Mouse (Mus musculus) CH12.LX (cell line): ENCODE measurements at regions not wholly inside any gene's neighbourhood (a gene's known extent, or its start where the extent isn't known, plus 50 kb on each side); places are given as distances from the start of the nearest gene placed in this dataset.

Experiments
- CHD1 ChIP-seq: IDR thresholded peaks from 2 replicates; pipeline ENCODE4 v1.6.1; 2012; ENCODE audit warnings: low read depth, low read length, improper control_type of control experiment, inconsistent platforms
- CTCF ChIP-seq, 2 experiments: IDR thresholded peaks in 1 of 2; conservative IDR thresholded peaks in 1 of 2; 2 replicates each; pipeline ENCODE4 v1.5.1; 2011 to 2012; ENCODE audit warnings: low read depth in 2 of 2, low read length in 2 of 2, improper control_type of control experiment in 1 of 2, inconsistent platforms in 1 of 2, mild to moderate bottlenecking in 1 of 2, moderate library complexity in 1 of 2
- EP300 ChIP-seq: IDR thresholded peaks from 2 replicates; pipeline ENCODE4 v1.6.1; 2011; ENCODE audit warnings: low read length, improper control_type of control experiment
- HCFC1 ChIP-seq: IDR thresholded peaks from 2 replicates; pipeline ENCODE4 v1.6.1; 2012; ENCODE audit warnings: low read depth, mild to moderate bottlenecking, inconsistent platforms, low read length, improper control_type of control experiment
- JUND ChIP-seq: conservative IDR thresholded peaks from 2 replicates; pipeline ENCODE4 v1.6.1; 2011; ENCODE audit warnings: low read depth, low read length, improper control_type of control experiment
- KAT2A ChIP-seq: IDR thresholded peaks from 2 replicates; pipeline ENCODE4 v1.6.1; 2012; ENCODE audit warnings: low read length, improper control_type of control experiment, inconsistent platforms; ENCODE audit not compliant: insufficient replicate concordance
- MAFK ChIP-seq: IDR thresholded peaks from 2 replicates; pipeline ENCODE4 v1.6.1; 2011; ENCODE audit warnings: low read length, improper control_type of control experiment; ENCODE audit not compliant: insufficient replicate concordance
- MAX ChIP-seq: IDR thresholded peaks from 2 replicates; pipeline ENCODE4 v1.6.1; 2011; ENCODE audit warnings: low read length, improper control_type of control experiment
- MAZ ChIP-seq: IDR thresholded peaks from 2 replicates; pipeline ENCODE4 v1.6.1; 2012; ENCODE audit warnings: low read depth, mild to moderate bottlenecking, inconsistent platforms, low read length, improper control_type of control experiment, moderate library complexity
- MYC ChIP-seq: IDR thresholded peaks from 2 replicates; pipeline ENCODE4 v1.6.1; 2011; ENCODE audit warnings: low read depth, mild to moderate bottlenecking, improper control_type of control experiment, low read length
- NRF1 ChIP-seq: IDR thresholded peaks from 2 replicates; pipeline ENCODE4 v1.6.1; 2014; ENCODE audit warnings: low read depth, mild to moderate bottlenecking, inconsistent platforms, low read length, improper control_type of control experiment, moderate library complexity
- POLR2A ChIP-seq: IDR thresholded peaks from 2 replicates; pipeline ENCODE4 v1.6.1; 2011; ENCODE audit warnings: low read depth, mild to moderate bottlenecking, improper control_type of control experiment, low read length
- SIN3A ChIP-seq: IDR thresholded peaks from 2 replicates; pipeline ENCODE4 v1.6.1; 2012; ENCODE audit warnings: low read length, improper control_type of control experiment, inconsistent platforms
- TCF12 ChIP-seq: IDR thresholded peaks from 2 replicates; pipeline ENCODE4 v1.6.1; 2014; ENCODE audit warnings: low read depth, mild to moderate bottlenecking, inconsistent platforms, low read length, improper control_type of control experiment

- TF ChIP-seq JUND (no peak), CTCF (conservative IDR thresholded peaks at IDR 0.05 in 1 of 2, IDR thresholded peaks at IDR 0.05 in 1 of 2; ENCODE audit: low read depth in 2 of 2, low read length in 2 of 2) (no peak), POLR2A (no peak), HCFC1 (no peak), NRF1 (no peak), SIN3A (no peak), TCF12 (no peak), MYC (no peak), EP300 (no peak), CHD1 (no peak), MAFK (no peak), MAX (no peak), KAT2A (no peak), MAZ (no peak)
Measured at GRCm38 (mm10) chr5:54264867-54265434, 266.7 kb downstream of the Stim2 start.
